Mouse (Mus musculus) heart, adult 2 months (tissue): Measurements from ENCODE around the gene Prrx2. TPM values are rescaled to one million over a fixed set of nuclear protein-coding genes. Genes with fewer than 3 reads are reported as not detected.
"Not testable (repeated sequence)": the region's sequence is repeated elsewhere in the genome, so short reads cannot be mapped to it uniquely, and the experiment has no call there.

ENCODE experiments used
- DNase-seq, 2 experiments: peaks; one replicate each; pipeline ENCODE4 v3.0.0; 2021
- H3K27ac ChIP-seq: fragments of 200-600 bp; 2 replicates; pipeline ENCODE4 v1.8.1; 2022
- H3K27me3 ChIP-seq: fragments of 200-500 bp; 2 replicates; pipeline ENCODE4 v1.6.1; 2012; ENCODE audit warnings: mild to moderate bottlenecking, low read length, inconsistent platforms, mixed read lengths; ENCODE audit not compliant: control insufficient read depth, insufficient read depth
- H3K36me3 ChIP-seq: fragments of 200-500 bp; 2 replicates; pipeline ENCODE4 v1.6.1; 2012; ENCODE audit warnings: low read length, inconsistent platforms; ENCODE audit not compliant: control insufficient read depth, insufficient read depth
- H3K4me1 ChIP-seq: fragments of 200-500 bp; 2 replicates; pipeline ENCODE4 v1.6.1; 2011; ENCODE audit warnings: low read length; ENCODE audit not compliant: control insufficient read depth, insufficient read depth
- H3K4me3 ChIP-seq: fragments of 200-600 bp; 2 replicates; pipeline ENCODE4 v1.8.1; 2022
- H3K79me2 ChIP-seq: fragments of 200-500 bp; replicated peaks from 2 replicates; pipeline ENCODE4 v1.6.1; 2012; ENCODE audit warnings: mild to moderate bottlenecking, inconsistent platforms, low read length, moderate library complexity, mixed read lengths; ENCODE audit not compliant: control insufficient read depth, insufficient read depth
- H3K9ac ChIP-seq: fragments of 200-500 bp; 2 replicates; pipeline ENCODE4 v1.6.1; 2012; ENCODE audit warnings: low read depth, mild to moderate bottlenecking, control low read depth, inconsistent platforms, low read length, mixed read lengths
- CTCF ChIP-seq: fragments of 200-600 bp; IDR thresholded peaks from 2 replicates; pipeline ENCODE4 v1.8.1; 2022; ENCODE audit warnings: antibody characterized with exemption, mild to moderate bottlenecking, moderate library complexity
- EP300 ChIP-seq: fragments of 200-500 bp; IDR thresholded peaks from 2 replicates; pipeline ENCODE4 v1.6.1; 2011; ENCODE audit warnings: low read depth, low read length, control low read depth; ENCODE audit not compliant: insufficient read depth
- POLR2A ChIP-seq: fragments of 200-500 bp; IDR thresholded peaks from 2 replicates; pipeline ENCODE4 v1.6.1; 2011; ENCODE audit warnings: mild to moderate bottlenecking, low read depth, low read length, control low read depth; ENCODE audit not compliant: insufficient read depth
- WGBS: fragments of 180-500 bp; shearing (Covaris S2); methylation state at CpG from one replicate; pipeline ENCODE4 v1.1.7; 2018; 5-methylcytosine and 5-hydroxymethylcytosine counted together
- intact Hi-C: fragments of 180-260 bp; cut with DNase I; formaldehyde crosslinking; loops from one replicate; pipeline ENCODE4 v1.15.1; 2025
- polyA plus RNA-seq: library from polyadenylated mRNA; depleted of rRNA; stranded (reverse); fragments of >200 nt; gene quantifications from 2 replicates; pipeline ENCODE4 v1.2.3, GENCODE M21; 2012
- total RNA-seq, 2 experiments: library from RNA; stranded (reverse); gene quantifications; 2 replicates each; pipeline ENCODE4 v1.2.3; 2021

The Prrx2 gene
- total and polyA plus RNA-seq, 3 experiments, result 0.75 to 1.6 (median 0.84) TPM

GRCm38 (mm10) chr2:30912291-30912773, 77.6 kb downstream of the Prrx2 start:
- WGBS, result 13% methylated on average over 4 of the region's 4 CpGs
- Histone ChIP-seq H3K4me3 (no peak overlapping the region), H3K4me1 (peaks cover 9% of the 10 kb centered on the region), H3K27ac (peak overlapping the region; percentile 26), H3K27me3 (no peaks in the 10 kb centered on the region), H3K79me2 (no peaks in the 10 kb centered on the region), H3K9ac (no peak overlapping the region), H3K36me3 (no peaks in the 10 kb centered on the region)
- TF ChIP-seq CTCF, result no peak
- no peak for TF ChIP-seq EP300
- no peak for TF ChIP-seq POLR2A
- intact Hi-C loops, result no loop called here
- DNase-seq, result peak; percentile 77 to 84

GRCm38 (mm10) chr2:30913022-30913421, 78.2 kb downstream of the Prrx2 start:
- intact Hi-C loops, result no loop called here
- peak overlapping the region; percentile 23; the same call in 1 of the 2 replicates for H3K27ac ChIP-seq

GRCm38 (mm10) chr2:30914836-30915235, 80.1 kb downstream of the Prrx2 start:
- TF ChIP-seq EP300 (no peak), CTCF (no peak), POLR2A (no peak)
- DNase-seq, result no peak
- intact Hi-C loops, result no loop called here
- H3K9ac ChIP-seq, result no peak overlapping the region
- H3K27me3 ChIP-seq, result no peaks in the 10 kb centered on the region
- no peaks in the 10 kb centered on the region for H3K36me3 ChIP-seq
- 70% methylated on average over 3 of the region's 3 CpGs for WGBS
- H3K79me2 ChIP-seq, result no peaks in the 10 kb centered on the region
- peaks cover 9% of the 10 kb centered on the region for H3K4me1 ChIP-seq
- no peak overlapping the region for H3K27ac ChIP-seq
- H3K4me3 ChIP-seq, result no peak overlapping the region

More at GRCm38 (mm10) chr2:30913022-30913421, 78.2 kb downstream of the Prrx2 start:
- Histone ChIP-seq H3K4me1 (peaks cover 9% of the 10 kb centered on the region), H3K4me3 (no peak overlapping the region), H3K9ac (no peak overlapping the region), H3K79me2 (no peaks in the 10 kb centered on the region), H3K36me3 (no peaks in the 10 kb centered on the region), H3K27me3 (no peaks in the 10 kb centered on the region)
- WGBS, result 83% methylated on average over 8 of the region's 8 CpGs
- no peak for DNase-seq
- TF ChIP-seq POLR2A, result no peak
- TF ChIP-seq EP300, result no peak
- no peak for TF ChIP-seq CTCF

DNA sequence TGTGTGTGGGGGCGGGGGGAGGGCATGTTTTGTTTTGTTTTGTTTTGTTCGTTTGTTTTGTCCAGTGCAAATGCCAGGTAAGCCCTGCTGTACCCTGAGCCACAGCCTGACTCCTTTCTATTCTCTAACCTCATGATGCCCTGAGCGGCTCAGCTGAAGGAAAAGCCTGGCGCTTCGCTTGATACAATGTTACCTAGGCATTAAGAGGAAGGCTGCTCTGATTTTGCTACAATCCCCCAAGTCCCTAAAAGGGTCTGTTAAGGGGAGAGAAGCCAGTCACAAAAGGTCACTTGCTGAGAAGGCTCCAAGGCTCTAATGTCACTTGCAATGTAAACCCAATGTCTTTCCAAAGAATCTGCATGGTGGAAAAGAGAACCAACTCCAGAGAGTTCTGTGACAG, 80.6 kb downstream of the Prrx2 start:
- TF ChIP-seq EP300 (no peak), CTCF (no peak), POLR2A (no peak)
- no peak overlapping the region for H3K4me3 ChIP-seq
- H3K27ac ChIP-seq, result no peak overlapping the region
- no peaks in the 10 kb centered on the region for H3K27me3 ChIP-seq
- 89% methylated on average over 5 of the region's 5 CpGs for WGBS
- H3K79me2 ChIP-seq, result no peaks in the 10 kb centered on the region
- H3K4me1 ChIP-seq, result peaks cover 9% of the 10 kb centered on the region
- DNase-seq, result no peak
- H3K9ac ChIP-seq, result no peak overlapping the region
- no peaks in the 10 kb centered on the region for H3K36me3 ChIP-seq
- intact Hi-C loops, result no loop called here

GRCm38 (mm10) chr2:30915933-30916332, 81.2 kb downstream of the Prrx2 start:
- H3K4me1 ChIP-seq, H3K27ac ChIP-seq, H3K27me3 ChIP-seq, DNase-seq, H3K4me3 ChIP-seq, intact Hi-C loops, H3K9ac ChIP-seq, H3K79me2 ChIP-seq, H3K36me3 ChIP-seq: not testable (repeated sequence)
- 63% methylated on average over 6 of the region's 6 CpGs for WGBS

GRCm38 (mm10) chr2:30917649-30918048, 82.9 kb downstream of the Prrx2 start:
- no peak for DNase-seq
- Histone ChIP-seq H3K4me3 (no peak overlapping the region), H3K4me1 (peaks cover 4% of the 10 kb centered on the region), H3K27me3 (no peaks in the 10 kb centered on the region), H3K79me2 (no peaks in the 10 kb centered on the region), H3K9ac (no peak overlapping the region), H3K36me3 (no peaks in the 10 kb centered on the region), H3K27ac (no peak overlapping the region)
- no peak for TF ChIP-seq CTCF
- no peak for TF ChIP-seq EP300
- no peak for TF ChIP-seq POLR2A
- 81% methylated on average over 7 of the region's 7 CpGs for WGBS
- intact Hi-C loops, result no loop called here

DNA sequence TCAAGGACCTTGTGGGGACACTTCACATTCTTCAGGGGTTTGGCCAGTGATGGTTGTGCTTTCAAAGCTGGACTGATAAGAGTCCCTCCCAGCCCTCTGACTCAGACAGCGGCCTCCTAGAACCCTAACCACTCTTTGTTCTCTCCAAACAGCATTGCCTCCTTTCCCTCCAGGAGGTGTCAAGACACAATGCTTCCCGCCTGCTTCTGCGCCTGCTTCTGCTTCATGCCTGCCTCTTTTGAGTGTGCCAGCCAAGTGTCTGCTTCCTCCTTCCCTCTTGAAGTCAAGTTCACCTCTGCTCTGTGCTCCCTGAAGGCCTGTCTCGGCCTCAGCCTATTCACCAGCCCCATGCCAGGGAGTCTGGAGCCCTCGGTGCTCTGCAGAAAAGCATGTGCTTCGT, 83.4 kb downstream of the Prrx2 start:
- DNase-seq, result no peak
- no peaks in the 10 kb centered on the region for H3K79me2 ChIP-seq
- H3K4me1 ChIP-seq, result no peaks in the 10 kb centered on the region
- H3K9ac ChIP-seq, result no peak overlapping the region
- TF ChIP-seq POLR2A (no peak), CTCF (no peak), EP300 (no peak)
- WGBS, result 71% methylated on average over 6 of the region's 6 CpGs
- intact Hi-C loops, result no loop called here
- H3K27me3 ChIP-seq, result no peaks in the 10 kb centered on the region
- H3K36me3 ChIP-seq, result no peaks in the 10 kb centered on the region
- no peak overlapping the region for H3K27ac ChIP-seq
- no peak overlapping the region for H3K4me3 ChIP-seq
